Mouse (Mus musculus) liver, embryonic 14.5 days (tissue): ENCODE data around the gene Slc7a15.

Experiments
- CTCF ChIP-seq: IDR thresholded peaks from 2 replicates; pipeline ENCODE4 v1.5.1; 2016; ENCODE audit warnings: antibody characterized with exemption, low read depth, control low read depth
- EP300 ChIP-seq: IDR thresholded peaks from 2 replicates; pipeline ENCODE4 v1.6.1; 2016; ENCODE audit warnings: antibody characterized with exemption, low read depth

DNA sequence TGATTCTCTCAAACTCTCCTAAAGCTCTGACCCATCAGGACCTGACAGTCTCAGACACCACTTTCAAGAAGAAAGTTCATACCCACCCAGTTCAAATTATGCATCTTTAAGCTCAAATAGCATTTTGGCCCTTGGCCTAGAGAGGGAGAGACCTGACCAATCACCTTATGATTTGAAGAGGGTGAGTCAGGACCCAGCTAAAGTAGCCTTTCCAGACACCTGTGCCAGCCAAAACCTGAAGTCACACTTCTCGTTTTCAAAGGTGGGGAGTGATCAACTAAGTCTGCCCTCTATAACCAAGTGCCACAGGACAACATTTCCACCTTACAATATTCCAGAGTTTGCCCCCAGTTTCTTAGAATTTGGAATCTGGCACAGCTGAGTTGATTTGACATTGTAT, 111.6 kb downstream of the Slc7a15 start:
- TF ChIP-seq CTCF (no peak), EP300 (no peak)
